Comparison of ENCODE assay signal across 22 mouse cellular contexts in the genomic region with DNA sequence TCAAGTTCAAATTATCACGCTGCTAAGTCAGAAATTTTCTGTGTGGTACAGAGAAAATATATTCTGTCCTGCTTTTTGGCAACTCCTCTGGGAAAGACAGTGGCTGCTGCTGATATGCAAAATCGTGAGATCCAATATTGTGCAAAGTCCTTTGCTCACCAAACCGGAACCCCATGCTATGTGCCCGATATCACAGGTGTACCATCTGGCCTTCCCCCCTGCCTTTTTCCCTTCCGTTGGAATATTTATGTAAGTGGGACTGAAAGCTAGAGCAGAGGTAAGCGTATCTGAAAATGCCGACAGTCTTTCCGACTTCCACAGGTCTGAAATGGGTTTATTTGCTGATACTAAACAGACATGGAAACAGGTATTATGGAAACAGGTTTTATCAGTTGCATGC.
DNase-seq lines count a peak whose midpoint lies in the region; ATAC-seq and TF ChIP-seq lines count a peak whose summit lies in the region.
"Had no signal": no experiment of that assay in that cellular context is flagged by ENCODE, and none has a peak within 500 bp of the region (broad histone marks: within the 10 kb centered on the region; RNA-seq: fewer than 3 reads in every experiment).

No protein-coding gene starts in this region.

- H3K9me3 ChIP-seq in hindbrain, embryonic 16.5 days (ENCODE audit: control insufficient read depth, low read length): no peaks in the 10 kb centered on the region
- H3K9me3 ChIP-seq in intestine, embryonic 16.5 days (ENCODE audit: control insufficient read depth, low read length): no peaks in the 10 kb centered on the region
- H3K9me3 ChIP-seq: embryonic facial prominence, embryonic 15.5 days; forebrain, embryonic 10.5 days; heart, embryonic 10.5 days; hindbrain, embryonic 15.5 days had no signal

- H3K36me3 ChIP-seq in hindbrain, embryonic 16.5 days (ENCODE audit: control insufficient read depth, insufficient read depth, low read length): no peaks in the 10 kb centered on the region
- H3K36me3 ChIP-seq in intestine, embryonic 16.5 days (ENCODE audit: control insufficient read depth, insufficient read depth, low read length): no peaks in the 10 kb centered on the region
- H3K36me3 ChIP-seq: embryonic facial prominence, embryonic 15.5 days; heart, embryonic 10.5 days; hindbrain, embryonic 15.5 days had no signal

- H3K4me3 ChIP-seq in layer of hippocampus, adult 2 months: no peak overlapping the region
- H3K4me3 ChIP-seq in cerebellum, adult 2 months (replicated peaks; ENCODE audit: insufficient read depth, low read depth, low read length): no peak overlapping the region
- no peak overlapping the region for H3K4me3 ChIP-seq in hindbrain, embryonic 16.5 days (ENCODE audit: low read length)
- H3K4me3 ChIP-seq in intestine, embryonic 16.5 days (ENCODE audit: low read length): no peak overlapping the region
- H3K4me3 ChIP-seq: embryonic facial prominence, embryonic 15.5 days; erythroblast, embryonic 14.5 days; forebrain, embryonic 10.5 days; heart, embryonic 10.5 days; hindbrain, embryonic 15.5 days had no signal

- no peak for TF ChIP-seq POLR2A in cerebellum, adult 2 months (IDR thresholded peaks at IDR 0.05; ENCODE audit: borderline replicate concordance, insufficient read depth, low read length)

- no peak overlapping the region for H3K4me2 ChIP-seq in hindbrain, embryonic 16.5 days (ENCODE audit: low read length)
- no peak overlapping the region for H3K4me2 ChIP-seq in intestine, embryonic 16.5 days (ENCODE audit: low read depth, low read length)
- H3K4me2 ChIP-seq: embryonic facial prominence, embryonic 15.5 days; hindbrain, embryonic 15.5 days had no signal

- ATAC-seq in hindbrain, embryonic 16.5 days: no peak
- ATAC-seq in intestine, embryonic 16.5 days: no peak
- ATAC-seq: forebrain, embryonic 14.5 days; inflammation-experienced regulatory T-cells, adult 6 months had no signal

- H3K27me3 ChIP-seq in cerebellum, adult 2 months (ENCODE audit: control insufficient read depth, insufficient read depth, low read length): no peaks in the 10 kb centered on the region
- no peaks in the 10 kb centered on the region for H3K27me3 ChIP-seq in hindbrain, embryonic 16.5 days (replicated peaks; ENCODE audit: control insufficient read depth, insufficient read depth, low read length)
- H3K27me3 ChIP-seq in intestine, embryonic 16.5 days (replicated peaks; ENCODE audit: control insufficient read depth, insufficient read depth, low read length): no peaks in the 10 kb centered on the region
- H3K27me3 ChIP-seq: CH12.LX; embryonic facial prominence, embryonic 15.5 days; hindbrain, embryonic 15.5 days had no signal

- WGBS in cerebellum, adult 2 months: 21% methylated on average over 8 of the region's 8 CpGs
- 85% methylated on average over 8 of the region's 8 CpGs for WGBS in hindbrain, embryonic 16.5 days
- 83% methylated on average over 8 of the region's 8 CpGs for WGBS in intestine, embryonic 16.5 days

- no peaks in the 10 kb centered on the region; the same call in 1 of the 2 replicates for H3K4me1 ChIP-seq in cerebellum, adult 2 months (ENCODE audit: control insufficient read depth, insufficient read depth, low read length)
- H3K4me1 ChIP-seq in hindbrain, embryonic 16.5 days (ENCODE audit: control insufficient read depth, insufficient read depth, low read depth, low read length): no peaks in the 10 kb centered on the region; the same call in 1 of the 2 replicates
- no peaks in the 10 kb centered on the region for H3K4me1 ChIP-seq in intestine, embryonic 16.5 days (ENCODE audit: control insufficient read depth, insufficient read depth, low read length)
- H3K4me1 ChIP-seq: heart, embryonic 10.5 days had no signal

- TF ChIP-seq CTCF in layer of hippocampus, adult 2 months (conservative IDR thresholded peaks at IDR 0.05): no peak
- no peak for TF ChIP-seq CTCF in cerebellum, adult 2 months (IDR thresholded peaks at IDR 0.05; ENCODE audit: borderline replicate concordance, insufficient read depth, low read depth, low read length)

- 0 out of 2 replicates have a peak overlapping the region, but pooled peaks have one; percentile 32 for H3K27ac ChIP-seq in layer of hippocampus, adult 2 months
- H3K27ac ChIP-seq in cerebellum, adult 2 months (ENCODE audit: insufficient read depth, low read length): no peak overlapping the region
- no peak overlapping the region for H3K27ac ChIP-seq in hindbrain, embryonic 16.5 days (ENCODE audit: low read depth, low read length)
- H3K27ac ChIP-seq in intestine, embryonic 16.5 days (ENCODE audit: low read length): no peak overlapping the region
- H3K27ac ChIP-seq: embryonic facial prominence, embryonic 15.5 days; forebrain, embryonic 10.5 days; heart, embryonic 10.5 days; hindbrain, embryonic 15.5 days had no signal

- no peak for DNase-seq in layer of hippocampus, adult 2 months (ENCODE audit: low spot score in 2 of 2)
- DNase-seq in layer of hippocampus, adult 9-10 months (ENCODE audit: low spot score): no peak
- peak; percentile 53 to 74 for DNase-seq in cerebellum, adult 2 months
- peak; percentile 28 to 36 for DNase-seq in cerebellum, postnatal 10 days
- DNase-seq in frontal cortex, postnatal 36 days (ENCODE audit: low spot score in 2 of 2): no peak
- DNase-seq: adrenal gland, adult 2 months; adrenal gland, postnatal 25 days; embryo, embryonic 11 days; gastrocnemius, postnatal 36 days; heart, adult 18-20 months; heart, postnatal 10 days; kidney, adult 18-20 months had no signal

- H3K9ac ChIP-seq in hindbrain, embryonic 16.5 days (ENCODE audit: low read depth, low read length): no peak overlapping the region
- no peak overlapping the region for H3K9ac ChIP-seq in intestine, embryonic 16.5 days (ENCODE audit: low read depth, low read length)
- H3K9ac ChIP-seq: embryonic facial prominence, embryonic 15.5 days; hindbrain, embryonic 15.5 days had no signal

Comparison
In these comparisons a context has a peak if more than half of its experiments do, and no peak if none do; other contexts are left out.
1. DNase-seq: peak in cerebellum, adult 2 months (2 of 2) and cerebellum, postnatal 10 days (2 of 2); none in layer of hippocampus, adult 2 months (0 of 2), layer of hippocampus, adult 9-10 months (single experiment) and frontal cortex, postnatal 36 days (0 of 2).